Mouse (Mus musculus) gastrocnemius, postnatal 10 days (tissue): ENCODE measurements around the gene Ces1e. TPM values are rescaled to one million over a fixed set of nuclear protein-coding genes. Genes with fewer than 3 reads are reported as not detected.
"Not testable (repeated sequence)": the region's sequence is repeated elsewhere in the genome, so short reads cannot be mapped to it uniquely, and the experiment has no call there.

Experiments used
- DNase-seq: peaks from one replicate; pipeline ENCODE4 v3.0.0; 2021; ENCODE audit warnings: mixed read lengths
- long read RNA-seq, 2 experiments: library from polyadenylated mRNA; stranded (forward); transcript quantifications; one replicate each; pipeline ENCODE4 v2.0.0; 2021
- total RNA-seq, 2 experiments: library from RNA; stranded (reverse); gene quantifications; 2 replicates each; pipeline ENCODE4 v1.2.3; 2021

Ces1e gene
- under 1 TPM in 1 of 2 experiments, not detected in 1; 0.25 TPM for total RNA-seq
- long read RNA-seq, experiment 1: 0 reads
- long read RNA-seq, experiment 2: 0 reads

- no peak for DNase-seq
These were observed at the start of gene Ces1e for GRCm38 (mm10) chr8:93229446-93229845. Gene Ces1e, minus strand, starts transcription at chr8:93229619.

DNA sequence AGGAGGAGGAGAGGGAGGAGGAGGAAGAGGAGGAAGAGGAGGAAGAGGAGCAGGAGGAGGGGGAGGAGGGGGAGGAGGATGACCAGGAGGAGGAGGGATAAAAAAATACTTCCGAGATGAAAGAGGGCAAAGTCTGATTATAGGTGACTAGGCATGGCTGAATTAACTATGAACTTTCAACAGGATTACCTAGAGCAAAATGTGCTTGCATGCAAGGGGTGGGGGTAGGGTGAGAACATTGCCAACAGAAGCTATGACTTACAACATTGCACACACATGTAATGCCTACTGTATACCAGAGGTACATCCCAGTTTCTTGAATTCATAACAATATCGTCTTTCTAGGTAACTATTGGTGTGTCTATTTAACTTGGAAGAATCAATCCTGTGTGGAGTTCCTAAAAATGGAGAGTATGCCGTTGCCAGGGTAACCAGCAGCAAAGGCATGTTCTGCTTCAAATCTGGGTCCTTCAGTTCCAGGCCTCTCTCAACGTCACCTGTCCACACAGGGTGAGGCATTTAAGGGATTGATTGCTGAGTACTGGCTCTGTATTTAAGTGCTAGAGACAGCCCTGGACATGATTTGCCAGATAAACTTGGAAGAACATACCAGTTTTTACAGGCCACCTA lies 48.9 kb upstream of the Ces1e start:
- no peak for DNase-seq

- no peak for DNase-seq
These were observed 45.2 kb upstream of the Ces1e start for GRCm38 (mm10) chr8:93274609-93275008.

- no peak for DNase-seq
These were observed 43.9 kb upstream of the Ces1e start for GRCm38 (mm10) chr8:93273321-93273720.

DNA sequence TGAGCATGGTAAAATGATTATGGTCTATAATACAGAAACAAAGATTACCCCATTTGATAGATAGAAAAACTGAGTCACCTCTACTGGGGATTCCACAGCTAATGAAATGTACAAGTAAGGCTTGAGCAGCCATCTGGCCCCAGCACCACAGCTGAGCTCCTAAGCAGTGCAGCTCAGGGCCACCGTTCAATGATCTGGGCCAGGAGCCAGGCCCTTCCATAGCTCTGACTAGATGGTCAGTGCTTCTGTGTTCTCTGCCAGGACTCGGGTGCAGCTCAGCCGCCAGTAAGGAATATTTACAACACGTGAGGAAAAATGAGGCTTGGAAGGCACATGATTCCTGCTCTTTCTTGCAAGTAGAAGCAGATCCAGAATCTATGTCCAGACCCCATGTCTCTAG lies 43.3 kb upstream of the Ces1e start:
- no peak for DNase-seq

DNA sequence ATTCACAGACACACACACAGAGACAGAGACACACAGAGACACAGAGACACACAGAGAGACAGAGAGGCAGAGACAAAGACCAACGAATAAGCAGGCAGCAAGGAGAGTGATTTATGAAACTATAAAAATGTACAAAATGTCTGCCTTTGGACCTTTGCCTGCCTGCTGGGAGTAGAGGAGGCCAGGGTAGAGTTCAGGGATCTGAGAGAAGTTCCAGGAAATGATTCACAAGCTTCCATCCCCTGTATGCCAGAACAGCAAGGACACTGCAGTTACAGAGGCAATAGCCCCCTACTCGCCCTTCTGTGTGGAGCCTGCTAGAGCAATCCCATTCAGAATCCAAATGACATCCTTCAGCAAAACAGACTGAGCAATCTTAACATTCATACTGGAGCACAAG lies 32.0 kb upstream of the Ces1e start:
- DNase-seq: no peak

GRCm38 (mm10) chr8:93252400-93252925 lies 23.0 kb upstream of the Ces1e start:
- no peak for DNase-seq

DNA sequence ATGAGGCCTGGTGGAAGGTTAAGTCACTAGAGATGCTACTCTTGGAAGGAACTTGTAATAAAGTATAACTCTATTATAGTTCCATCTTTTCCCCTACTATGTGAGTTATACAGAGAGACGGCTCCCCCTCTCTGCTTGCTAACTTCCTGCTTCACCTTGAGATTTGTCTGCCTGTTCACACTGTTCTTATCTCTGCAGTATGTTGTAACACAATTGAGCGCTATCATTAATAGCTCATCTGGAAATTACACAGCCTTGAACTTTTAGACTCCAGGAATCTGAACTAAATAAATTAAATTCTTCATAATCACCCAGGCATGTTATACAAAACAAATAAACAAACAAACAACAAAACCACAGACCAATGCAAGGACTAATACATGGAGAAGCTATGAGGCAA lies 16.6 kb upstream of the Ces1e start:
- DNase-seq: no peak

- no peak for DNase-seq
These were observed 10.5 kb upstream of the Ces1e start for GRCm38 (mm10) chr8:93239884-93240283.

DNA sequence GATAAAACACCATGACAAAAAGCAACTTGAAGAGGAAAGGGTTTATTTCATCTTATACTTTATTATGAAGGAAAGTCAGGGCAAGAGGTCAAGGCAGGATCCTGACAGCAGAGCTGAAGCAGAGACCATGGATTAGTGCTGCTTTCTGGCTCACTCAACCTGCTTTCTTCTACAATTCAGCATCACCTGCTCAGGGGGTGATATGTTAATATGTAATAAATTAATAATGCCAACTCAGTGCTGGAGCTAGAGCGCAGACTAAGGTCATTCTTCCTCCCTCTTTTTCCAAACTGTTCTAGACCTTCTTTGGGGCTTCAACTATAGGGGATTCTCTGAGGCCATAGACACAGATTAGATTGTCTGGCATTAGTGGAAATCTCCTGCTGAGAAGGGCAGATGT lies 6.3 kb upstream of the Ces1e start:
- DNase-seq: no peak

DNA sequence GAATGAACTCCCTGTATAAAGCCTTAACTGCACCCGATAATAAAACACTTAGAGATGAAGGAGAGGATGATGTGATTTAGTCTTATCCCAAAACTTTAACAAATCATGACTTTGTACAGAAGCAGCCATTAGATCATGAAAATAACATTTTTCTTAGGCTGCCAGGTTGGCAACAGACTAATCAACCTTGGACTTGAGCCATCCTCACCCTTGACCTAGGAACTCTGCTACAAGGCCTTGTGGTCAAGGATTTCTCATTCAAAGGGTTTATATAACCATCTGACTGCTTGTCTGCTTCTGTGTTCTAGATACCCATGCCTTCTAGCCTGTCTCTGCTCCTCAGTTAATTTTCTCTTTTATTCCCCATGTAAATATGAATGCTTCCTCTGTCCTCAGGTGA lies 5.3 kb upstream of the Ces1e start:
- no peak for DNase-seq

DNA sequence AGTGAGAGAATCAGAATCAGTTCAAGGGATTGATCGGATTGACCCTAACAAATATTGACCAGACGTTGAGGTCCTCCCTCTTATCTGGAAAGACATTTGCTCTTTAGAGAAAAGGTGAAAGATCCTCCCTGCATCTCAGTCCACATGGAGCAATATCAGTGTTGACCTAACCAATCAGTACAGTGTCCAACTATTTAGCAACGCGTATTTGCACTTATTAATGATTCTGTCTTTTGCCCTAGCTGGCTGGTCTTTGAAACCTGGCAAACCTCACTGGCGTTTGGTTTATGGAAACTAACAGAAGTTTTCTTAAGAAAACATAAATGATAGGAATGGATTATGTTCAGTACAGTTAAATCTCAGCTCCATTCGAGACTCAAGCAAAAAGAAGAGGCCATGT lies 4.6 kb upstream of the Ces1e start:
- no peak for DNase-seq

GRCm38 (mm10) chr8:93228673-93229370 lies 597 bp downstream of the Ces1e start:
- no peak for DNase-seq

- DNase-seq: not testable (repeated sequence)
These were observed 2.9 kb downstream of the Ces1e start for GRCm38 (mm10) chr8:93226471-93226870.

- DNase-seq: no peak
These were observed 7.5 kb downstream of the Ces1e start for GRCm38 (mm10) chr8:93221896-93222295.

- no peak for DNase-seq
These were observed 11.6 kb downstream of the Ces1e start for GRCm38 (mm10) chr8:93217867-93218266.

GRCm38 (mm10) chr8:93217375-93217774 lies 12.0 kb downstream of the Ces1e start:
- DNase-seq: no peak

GRCm38 (mm10) chr8:93211091-93211490 lies 18.3 kb downstream of the Ces1e start:
- DNase-seq: no peak

DNA sequence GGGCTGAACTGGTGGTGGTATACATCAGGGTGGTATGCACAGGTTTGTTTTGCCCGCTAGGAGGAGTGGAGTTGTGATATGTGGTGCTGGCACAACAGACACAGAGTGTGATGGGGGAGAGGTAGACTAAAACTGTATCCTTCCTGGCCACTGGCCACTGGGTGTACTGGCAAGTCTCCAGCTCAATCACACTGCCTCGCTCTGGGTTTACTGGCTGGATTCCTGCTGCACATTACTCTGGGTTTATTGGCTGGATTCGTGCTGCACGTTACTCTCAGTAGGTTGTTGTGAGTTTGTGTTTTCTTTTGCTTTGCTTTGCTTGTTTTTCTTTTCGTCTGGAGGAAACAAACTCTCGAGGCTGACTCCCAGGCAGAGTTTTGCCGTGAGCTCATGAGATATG lies 30.3 kb downstream of the Ces1e start:
- DNase-seq: not testable (repeated sequence)

DNA sequence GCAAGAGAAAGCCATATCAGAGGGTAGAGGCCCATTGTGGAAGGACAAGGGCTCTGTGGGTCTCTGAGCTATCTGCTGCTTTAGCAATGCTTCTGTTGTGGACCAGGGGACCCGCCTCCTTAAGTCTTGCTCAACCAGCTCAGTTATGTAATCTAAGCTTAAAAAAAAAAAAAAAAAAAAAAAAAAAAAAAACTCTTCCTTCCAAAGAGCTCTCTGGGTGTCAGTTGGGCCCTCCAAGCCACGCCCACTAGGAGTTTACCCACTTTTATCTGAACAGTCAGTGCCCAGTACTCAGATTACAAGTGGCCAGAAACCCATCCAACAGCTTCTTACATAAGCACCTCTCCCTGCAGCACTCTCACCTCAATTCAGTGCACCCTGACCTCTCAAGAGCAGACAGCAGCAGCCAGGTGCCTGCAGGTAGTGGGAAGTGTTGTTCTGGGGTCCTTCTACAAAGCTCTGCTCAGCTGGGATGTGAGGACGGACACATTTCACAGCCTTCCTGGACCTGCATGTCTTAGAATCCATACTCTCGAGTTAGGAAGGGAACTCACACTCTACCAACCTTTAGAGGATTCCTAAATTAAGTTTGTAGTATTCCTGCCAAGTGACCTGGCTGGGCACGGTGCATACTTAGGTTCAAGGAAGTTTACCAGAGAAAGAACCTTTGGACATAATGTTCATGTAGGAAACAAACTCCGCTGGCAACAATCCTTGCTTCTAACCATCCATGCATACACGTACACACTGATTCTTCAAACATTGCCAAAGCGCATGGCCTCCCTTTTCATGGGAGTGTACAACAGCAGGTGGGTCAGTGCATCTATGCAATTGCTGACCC lies 31.5 kb downstream of the Ces1e start, which contains the start of gene Ces1d:
Ces1d (minus strand) TSS at position 154 of the 841 bp plus-strand sequence.
- DNase-seq: no peak

GRCm38 (mm10) chr8:93196436-93196835 lies 33.0 kb downstream of the Ces1e start:
- no peak for DNase-seq

DNA sequence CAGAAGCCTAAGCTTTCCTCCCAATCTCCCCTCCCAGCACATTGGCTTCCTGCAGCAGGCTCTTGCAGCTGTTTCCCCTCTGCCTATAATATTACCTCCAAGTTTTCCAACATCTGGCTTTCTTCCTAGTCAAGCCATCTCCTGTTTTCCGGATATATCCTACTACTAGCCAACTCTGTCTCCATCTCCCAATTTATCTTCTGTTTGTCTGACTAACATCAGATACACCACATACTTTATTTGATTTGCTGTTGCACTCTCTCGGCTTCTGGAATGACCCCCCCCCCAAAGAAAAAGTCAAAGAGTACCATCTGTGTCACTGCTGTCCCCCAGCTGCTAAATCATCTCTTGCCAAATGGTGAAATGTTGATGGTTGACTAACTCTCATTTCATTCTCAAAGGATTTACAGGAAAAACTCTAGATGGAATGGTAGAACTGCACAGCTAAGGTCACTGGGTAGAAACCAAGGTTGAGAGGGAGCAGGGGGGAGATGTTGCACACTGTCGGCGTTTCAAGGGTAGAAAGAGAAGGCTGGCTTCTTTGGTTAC lies 48.8 kb downstream of the Ces1e start:
- no peak for DNase-seq
